Mouse (Mus musculus): Measurements from ENCODE around the gene Rcn3.

- no peak for TF ChIP-seq MAX (IDR thresholded peaks at IDR 0.05; ENCODE audit: low read length)
- TF ChIP-seq E2F4 (IDR thresholded peaks at IDR 0.05; ENCODE audit: insufficient replicate concordance, low read depth, low read length) = no peak
- no peak for TF ChIP-seq TCF12 (IDR thresholded peaks at IDR 0.05; ENCODE audit: low read depth, low read length)
- TF ChIP-seq NRF1 (IDR thresholded peaks at IDR 0.05; ENCODE audit: low read depth, low read length) = no peak
- no peak for TF ChIP-seq POLR2A (IDR thresholded peaks at IDR 0.05; ENCODE audit: low read depth, low read length)
- no peak for TF ChIP-seq ELF1 (IDR thresholded peaks at IDR 0.05; ENCODE audit: low read depth, low read length)
These were observed 5.5 kb upstream of the Rcn3 start for GRCm38 (mm10) chr7:45097479-45097878.

Measured in CH12.LX (cell line).